Mouse (Mus musculus) testis, adult 2 months (tissue): ENCODE measurements around the gene Ap1s1. TPM values are rescaled to one million over a fixed set of nuclear protein-coding genes. Genes with fewer than 3 reads are reported as not detected.

ENCODE experiments used
- H3K27ac ChIP-seq: fragments of 200-500 bp; 2 replicates; pipeline ENCODE4 v1.5.1; 2012; ENCODE audit warnings: low read depth, low read length; ENCODE audit not compliant: control insufficient read depth, insufficient read depth
- H3K27me3 ChIP-seq: fragments of 200-500 bp; 2 replicates; pipeline ENCODE4 v1.6.1; 2012; ENCODE audit warnings: mild to moderate bottlenecking, low read length, moderate library complexity; ENCODE audit not compliant: control insufficient read depth, insufficient read depth
- H3K36me3 ChIP-seq: fragments of 200-500 bp; 2 replicates; pipeline ENCODE4 v1.6.1; 2012; ENCODE audit warnings: mild to moderate bottlenecking, low read length; ENCODE audit not compliant: control insufficient read depth, insufficient read depth
- H3K4me1 ChIP-seq: fragments of 200-500 bp; 2 replicates; pipeline ENCODE4 v1.6.1; 2012; ENCODE audit warnings: low read length; ENCODE audit not compliant: control insufficient read depth, insufficient read depth
- H3K4me3 ChIP-seq: fragments of 200-500 bp; 2 replicates; pipeline ENCODE4 v1.5.1; 2012; ENCODE audit warnings: low read depth, mild to moderate bottlenecking, low read length, moderate library complexity, mixed read lengths; ENCODE audit not compliant: control insufficient read depth
- CTCF ChIP-seq: fragments of 200-500 bp; IDR thresholded peaks from 2 replicates; pipeline ENCODE4 v1.5.1; 2012; ENCODE audit warnings: low read depth, mild to moderate bottlenecking, inconsistent platforms, low read length, moderate library complexity; ENCODE audit not compliant: control insufficient read depth, insufficient read depth, insufficient replicate concordance
- POLR2A ChIP-seq: fragments of 200-500 bp; IDR thresholded peaks from 2 replicates; pipeline ENCODE4 v1.6.1; 2012; ENCODE audit warnings: low read depth, mild to moderate bottlenecking, inconsistent platforms, low read length, moderate library complexity; ENCODE audit not compliant: control insufficient read depth
- polyA plus RNA-seq: library from polyadenylated mRNA; depleted of rRNA; stranded (reverse); fragments of >200 nt; gene quantifications from 2 replicates; pipeline ENCODE4 v1.2.3, GENCODE M21; 2012

The Ap1s1 gene
- polyA plus RNA-seq, 1 experiment = 16.6 TPM

DNA sequence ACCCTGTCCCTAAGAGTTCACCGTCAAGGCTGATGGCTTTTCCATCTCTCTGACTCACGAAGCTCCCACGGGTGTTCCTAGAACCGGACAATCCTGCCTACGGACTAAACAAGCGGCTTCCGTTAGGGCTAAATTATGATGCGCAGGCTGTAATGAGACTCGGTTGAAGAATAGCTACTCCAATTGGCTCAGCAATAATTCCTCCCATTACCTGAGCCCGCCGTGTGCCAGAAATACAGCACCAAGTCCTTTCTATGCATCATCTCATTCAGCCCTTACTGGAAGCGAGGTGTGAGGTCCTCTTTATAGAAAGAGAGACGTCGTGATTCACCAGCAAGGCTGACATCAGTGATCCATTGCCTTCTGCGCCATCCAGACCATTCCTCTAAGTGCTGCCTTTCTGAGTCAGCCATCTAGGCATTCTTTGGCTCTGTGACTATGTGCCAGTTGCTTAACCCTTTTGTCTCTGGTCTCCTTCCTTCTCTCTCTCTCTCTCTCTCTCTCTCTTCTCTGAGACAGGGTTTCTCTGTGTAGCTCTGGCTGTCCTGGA is 33.5 kb downstream of the Ap1s1 start:
- H3K27me3 ChIP-seq = no peaks in the 10 kb centered on the region
- TF ChIP-seq POLR2A (no peak), CTCF (no peak)
- no peak overlapping the region for H3K4me3 ChIP-seq
- H3K4me1 ChIP-seq = no peaks in the 10 kb centered on the region
- H3K36me3 ChIP-seq = no peaks in the 10 kb centered on the region
- no peak overlapping the region for H3K27ac ChIP-seq

DNA sequence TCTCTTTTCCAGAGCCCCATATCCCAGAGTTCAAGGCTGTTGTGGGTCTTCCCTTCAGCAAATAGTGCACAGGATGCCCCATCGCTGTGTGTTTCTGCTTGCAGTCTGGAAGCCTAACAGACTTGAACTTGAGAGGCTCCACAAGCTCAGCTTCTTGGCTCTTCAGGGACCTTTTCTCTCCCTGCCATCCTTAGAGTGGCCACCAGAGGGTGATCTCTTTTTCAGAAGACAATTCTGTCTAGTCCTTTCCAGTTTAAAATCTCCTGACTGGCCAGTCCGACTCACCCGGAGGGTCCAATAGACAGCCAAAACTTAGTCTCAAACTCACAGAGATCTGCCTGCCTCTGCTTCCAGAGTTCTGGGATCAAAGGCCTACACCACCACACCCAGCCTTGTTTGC is 35.9 kb downstream of the Ap1s1 start:
- Histone ChIP-seq H3K27me3 (no peaks in the 10 kb centered on the region), H3K4me1 (no peaks in the 10 kb centered on the region), H3K27ac (no peak overlapping the region), H3K4me3 (no peak overlapping the region), H3K36me3 (no peaks in the 10 kb centered on the region)
- TF ChIP-seq CTCF (no peak), POLR2A (no peak)

DNA sequence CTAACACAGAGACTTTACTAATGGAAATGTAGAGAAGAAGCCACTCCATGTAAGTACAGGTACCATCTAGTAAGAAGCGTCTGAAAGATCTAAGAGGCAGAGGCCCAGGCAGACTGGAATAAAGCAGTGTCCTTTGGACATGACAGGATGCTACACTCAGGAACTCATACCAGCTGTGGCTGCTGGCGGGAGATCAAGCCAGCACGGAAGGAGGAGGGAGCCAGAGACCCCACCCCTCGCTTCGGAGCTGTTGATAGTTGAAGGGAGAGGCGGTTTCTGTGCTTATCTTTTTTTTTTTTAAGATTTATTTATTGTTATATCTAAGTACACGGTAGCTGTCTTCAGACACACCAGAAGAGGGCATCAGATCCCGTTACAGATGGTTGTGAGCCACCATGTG is 38.7 kb downstream of the Ap1s1 start:
- no peaks in the 10 kb centered on the region for H3K4me1 ChIP-seq
- no peak for TF ChIP-seq POLR2A
- no peak for TF ChIP-seq CTCF
- H3K36me3 ChIP-seq = no peaks in the 10 kb centered on the region
- no peaks in the 10 kb centered on the region for H3K27me3 ChIP-seq
- no peak overlapping the region for H3K27ac ChIP-seq
- H3K4me3 ChIP-seq = no peak overlapping the region

DNA sequence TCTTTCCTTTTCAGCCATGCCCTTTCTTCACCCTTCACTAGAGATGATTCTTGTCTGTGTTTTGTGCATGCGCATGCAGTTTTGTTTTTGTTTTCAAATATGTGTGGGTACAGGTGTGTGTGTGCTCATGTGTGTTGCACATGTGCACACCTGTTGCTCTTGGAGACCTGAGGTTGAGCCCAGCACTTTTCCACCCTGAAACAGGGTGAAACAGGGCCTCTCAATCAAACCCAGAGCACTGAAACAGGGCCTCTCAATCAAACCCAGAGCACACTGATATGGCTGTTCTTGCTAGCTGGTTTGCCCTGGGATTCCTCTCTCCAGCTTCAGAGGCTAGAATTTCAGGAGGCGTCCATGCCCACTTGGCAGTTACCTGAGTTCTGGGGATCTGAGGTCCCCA is 45.3 kb downstream of the Ap1s1 start:
- Histone ChIP-seq H3K27me3 (no peaks in the 10 kb centered on the region), H3K27ac (no peak overlapping the region)

DNA sequence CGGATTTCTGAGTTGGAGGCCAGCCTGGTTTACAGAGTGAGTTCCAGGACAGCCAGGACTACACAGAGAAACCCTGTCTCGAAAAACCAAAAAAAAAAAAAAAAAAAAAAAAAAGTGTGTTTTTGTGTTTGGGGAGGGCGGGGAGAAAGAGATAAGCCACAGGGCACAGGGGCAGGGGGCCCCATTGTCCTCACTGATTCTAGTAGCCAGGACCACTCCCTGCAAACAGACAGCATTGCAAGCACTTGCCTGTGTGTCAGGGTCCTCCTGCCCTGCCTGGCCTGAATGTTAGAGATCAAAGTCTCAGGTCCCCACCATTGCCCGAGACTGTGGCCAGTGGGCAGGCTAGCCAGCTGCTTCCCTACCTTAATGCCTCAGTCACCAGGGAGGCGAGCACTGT is 46.5 kb downstream of the Ap1s1 start:
- no peak overlapping the region for H3K4me3 ChIP-seq
- H3K27me3 ChIP-seq = no peaks in the 10 kb centered on the region
- H3K27ac ChIP-seq = no peak overlapping the region
- TF ChIP-seq POLR2A (no peak), CTCF (no peak)
- H3K36me3 ChIP-seq = no peaks in the 10 kb centered on the region; the same call in 1 of the 2 replicates
- H3K4me1 ChIP-seq = peaks cover 3% of the 10 kb centered on the region; the same call in 1 of the 2 replicates

More for the DNA sequence above, 45.3 kb downstream of the Ap1s1 start:
- Histone ChIP-seq H3K4me3 (no peak overlapping the region), H3K36me3 (no peaks in the 10 kb centered on the region), H3K4me1 (peaks cover 3% of the 10 kb centered on the region; the same call in 1 of the 2 replicates)
- TF ChIP-seq POLR2A (no peak), CTCF (no peak)

DNA sequence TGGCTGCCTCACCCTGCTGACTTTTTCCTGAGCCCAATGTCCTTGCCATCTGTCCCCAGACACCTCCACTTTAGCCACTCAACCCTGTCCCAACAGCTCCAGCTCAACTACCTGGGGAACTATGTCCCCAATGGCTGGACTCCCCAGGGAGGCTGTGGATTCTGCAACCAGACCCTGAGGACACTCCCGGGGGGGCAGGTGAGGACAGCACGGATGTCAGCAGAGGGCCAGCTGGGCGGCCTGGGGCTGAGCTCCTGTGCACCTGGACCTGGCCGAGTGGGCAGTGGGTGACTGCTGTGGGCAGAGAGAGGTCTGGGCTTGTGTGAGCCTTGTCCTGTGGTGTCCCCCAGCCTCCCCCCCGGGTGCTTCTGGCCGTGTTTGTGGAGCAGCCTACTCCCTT is 56.1 kb downstream of the Ap1s1 start:
- no peaks in the 10 kb centered on the region for H3K36me3 ChIP-seq
- TF ChIP-seq POLR2A = no peak; the same call in 1 of the 2 replicates
- TF ChIP-seq CTCF = no peak
- H3K27me3 ChIP-seq = no peaks in the 10 kb centered on the region
- H3K27ac ChIP-seq = no peak overlapping the region
- H3K4me3 ChIP-seq = no peak overlapping the region
- H3K4me1 ChIP-seq = peaks cover 14% of the 10 kb centered on the region

DNA sequence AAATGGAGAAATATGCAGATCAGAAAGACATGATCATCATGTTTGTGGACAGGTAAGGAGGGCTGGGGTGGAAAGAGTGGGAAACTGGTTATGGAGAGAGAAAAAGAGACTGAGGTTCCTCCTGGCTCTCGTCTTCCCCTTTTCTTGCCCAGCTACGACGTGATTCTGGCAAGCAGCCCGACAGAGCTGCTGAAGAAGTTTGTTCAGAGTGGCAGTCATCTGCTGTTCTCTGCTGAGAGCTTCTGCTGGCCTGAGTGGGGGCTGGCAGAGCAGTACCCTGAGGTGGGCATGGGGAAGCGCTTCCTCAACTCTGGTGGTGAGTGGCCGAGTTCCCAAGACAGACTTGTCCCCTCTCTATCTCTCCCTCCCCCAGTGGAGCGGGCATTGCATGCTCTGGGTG is 57.5 kb downstream of the Ap1s1 start:
- H3K27me3 ChIP-seq = no peaks in the 10 kb centered on the region
- peaks cover 14% of the 10 kb centered on the region for H3K4me1 ChIP-seq
- no peak overlapping the region for H3K4me3 ChIP-seq
- TF ChIP-seq CTCF = no peak
- no peak for TF ChIP-seq POLR2A
- H3K36me3 ChIP-seq = no peaks in the 10 kb centered on the region; the same call in 1 of the 2 replicates
- H3K27ac ChIP-seq = no peak overlapping the region

DNA sequence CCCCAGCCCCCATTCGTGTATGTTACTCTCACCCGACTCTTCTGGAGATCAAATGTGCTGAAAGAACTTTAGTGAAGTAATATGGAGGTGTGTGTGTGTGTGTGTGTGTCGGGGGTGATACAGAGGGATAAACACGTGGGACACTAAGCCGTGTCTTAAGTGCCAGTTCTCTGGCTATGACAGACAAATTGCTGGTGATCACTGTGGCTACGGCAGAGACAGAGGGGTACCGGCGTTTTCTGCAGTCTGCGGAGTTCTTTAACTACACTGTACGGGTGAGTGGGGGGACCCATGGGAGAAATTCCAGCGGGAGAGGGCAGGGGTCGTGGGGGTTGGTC is 58.0 kb downstream of the Ap1s1 start, which contains the start of gene Znhit1:
Znhit1 (minus strand) TSS at position 88 of the 338 bp plus-strand sequence.
- H3K4me1 ChIP-seq = peaks cover 14% of the 10 kb centered on the region
- no peaks in the 10 kb centered on the region for H3K27me3 ChIP-seq
- H3K36me3 ChIP-seq = no peaks in the 10 kb centered on the region; the same call in 1 of the 2 replicates
- H3K4me3 ChIP-seq = peak within 1 kb of the TSS; percentile 94
- H3K27ac ChIP-seq = peak within 1 kb of the TSS; percentile 51
- no peak for TF ChIP-seq CTCF
- no peak for TF ChIP-seq POLR2A
